Mouse (Mus musculus) heart, embryonic 16.5 days (tissue): ENCODE data around the gene Lgr4. TPM values are rescaled to one million over a fixed set of nuclear protein-coding genes. Genes with fewer than 3 reads are reported as not detected.
A peak's percentile ranks its signal among the peaks of the same experiment; 100 is the strongest.

Experiments
- ATAC-seq: fragments of 200-750 bp; cut with Nextera tagmentation; replicated peaks from 2 replicates; pipeline ENCODE4 v1.8.0; 2017; ENCODE audit warnings: moderate number of reproducible peaks; ENCODE audit not compliant: insufficient read depth, low FRiP score; ENCODE audit errors: extremely low read depth
- H3K27ac ChIP-seq: fragments of 300-500 bp; sonication (generic); 2 replicates; pipeline ENCODE4 v1.5.1; 2014; ENCODE audit warnings: mild to moderate bottlenecking, low read length, control low read depth, moderate library complexity
- H3K27me3 ChIP-seq: fragments of 300-500 bp; sonication (generic); 2 replicates; pipeline ENCODE4 v1.6.1; 2014; ENCODE audit warnings: low read length, mixed read lengths; ENCODE audit not compliant: control insufficient read depth, insufficient read depth
- H3K36me3 ChIP-seq: fragments of 300-500 bp; sonication (generic); 2 replicates; pipeline ENCODE4 v1.6.1; 2014; ENCODE audit not compliant: control insufficient read depth, insufficient read depth
- H3K4me1 ChIP-seq: fragments of 300-500 bp; sonication (generic); 2 replicates; pipeline ENCODE4 v1.6.1; 2014; ENCODE audit warnings: low read length, mixed read lengths; ENCODE audit not compliant: control insufficient read depth, insufficient read depth
- H3K4me2 ChIP-seq: fragments of 300-500 bp; sonication (generic); 2 replicates; pipeline ENCODE4 v1.6.1; 2014; ENCODE audit warnings: low read depth, mild to moderate bottlenecking, control low read depth, low read length
- H3K4me3 ChIP-seq: fragments of 300-500 bp; sonication (generic); 2 replicates; pipeline ENCODE4 v1.5.1; 2014; ENCODE audit warnings: mild to moderate bottlenecking, control low read depth, low read length
- H3K9ac ChIP-seq: fragments of 300-500 bp; sonication (generic); 2 replicates; pipeline ENCODE4 v1.6.1; 2014; ENCODE audit warnings: low read length, control low read depth
- H3K9me3 ChIP-seq: fragments of 300-500 bp; sonication (generic); replicated peaks from 2 replicates; pipeline ENCODE4 v1.6.1; 2016; ENCODE audit warnings: low read length; ENCODE audit not compliant: control insufficient read depth
- WGBS: fragments of 180-500 bp; shearing (Covaris S2); extraction: QIAGEN DNeasy Blood & Tissue Kit; methylation state at CpG from one replicate; pipeline ENCODE4 v1.1.7; 2014; 5-methylcytosine and 5-hydroxymethylcytosine counted together
- polyA plus RNA-seq: library from polyadenylated mRNA; unstranded; fragments of >200 nt; fragmentation: Nextera tagmentation; extraction: Ambion mirVana; gene quantifications from 2 replicates; pipeline ENCODE4 v1.2.1, GENCODE M21; 2015

Lgr4 gene
- polyA plus RNA-seq, 1 experiment from 2014 or later, result 11.8 TPM

DNA sequence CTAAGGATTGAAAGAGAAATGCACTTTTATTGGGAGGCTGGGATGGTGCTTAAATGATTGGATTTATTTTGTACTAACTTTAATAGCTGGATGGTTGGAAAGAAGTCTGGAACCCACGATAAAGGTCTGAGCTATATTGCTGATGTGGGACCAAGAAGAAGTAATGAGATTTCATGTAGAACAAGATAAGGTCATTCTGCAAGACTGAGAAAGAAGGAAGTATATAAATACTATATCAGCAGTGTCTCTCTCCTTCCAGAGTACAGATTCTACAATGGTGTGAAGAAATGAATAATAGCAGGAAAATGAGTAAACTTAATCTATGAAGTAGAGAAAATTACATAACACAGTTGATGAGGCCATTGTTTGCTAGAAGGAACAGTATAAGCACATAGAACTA lies 103.0 kb downstream of the Lgr4 start:
- 85% methylated on average over 1 of the region's 1 CpGs for WGBS
- Histone ChIP-seq H3K9ac (no peak overlapping the region), H3K4me2 (no peak overlapping the region), H3K4me1 (peaks cover 20% of the 10 kb centered on the region), H3K27me3 (no peaks in the 10 kb centered on the region), H3K9me3 (no peaks in the 10 kb centered on the region), H3K4me3 (no peak overlapping the region), H3K36me3 (0 out of 2 replicates have a peak, but pooled peaks cover 10% of the 10 kb centered on the region), H3K27ac (no peak overlapping the region)
- ATAC-seq, result no peak

GRCm38 (mm10) chr2:110036265-110036664 lies 118.8 kb downstream of the Lgr4 start:
- Histone ChIP-seq H3K27me3 (no peaks in the 10 kb centered on the region), H3K27ac (no peak overlapping the region), H3K4me2 (peak overlapping the region; percentile 14; the same call in 1 of the 2 replicates), H3K4me1 (peaks cover 16% of the 10 kb centered on the region), H3K9me3 (no peaks in the 10 kb centered on the region), H3K9ac (peak overlapping the region; percentile 4; the same call in 1 of the 2 replicates), H3K36me3 (peaks cover 12% of the 10 kb centered on the region), H3K4me3 (no peak overlapping the region)
- WGBS, result 35% methylated on average over 4 of the region's 4 CpGs
- no peak for ATAC-seq

- H3K4me3 ChIP-seq, result no peak overlapping the region
- H3K4me1 ChIP-seq, result peaks cover 16% of the 10 kb centered on the region
- peak overlapping the region; percentile 82 for H3K27ac ChIP-seq
- 47% methylated on average over 4 of the region's 4 CpGs for WGBS
- no peak; the same call in 1 of the 2 replicates for ATAC-seq
- peaks cover 12% of the 10 kb centered on the region for H3K36me3 ChIP-seq
- H3K4me2 ChIP-seq, result peak overlapping the region; percentile 41
- H3K9me3 ChIP-seq, result no peaks in the 10 kb centered on the region
- peak overlapping the region; percentile 54; the same call in 1 of the 2 replicates for H3K9ac ChIP-seq
- no peaks in the 10 kb centered on the region for H3K27me3 ChIP-seq
These were observed 119.2 kb downstream of the Lgr4 start for GRCm38 (mm10) chr2:110036665-110037064.

- Histone ChIP-seq H3K27ac (peak overlapping the region; percentile 82), H3K27me3 (no peaks in the 10 kb centered on the region), H3K4me3 (no peak overlapping the region), H3K9me3 (no peaks in the 10 kb centered on the region), H3K36me3 (peaks cover 12% of the 10 kb centered on the region), H3K4me2 (peak overlapping the region; percentile 41; the same call in 1 of the 2 replicates), H3K9ac (no peak overlapping the region), H3K4me1 (peaks cover 16% of the 10 kb centered on the region)
- ATAC-seq, result peak; percentile 73
- WGBS, result 41% methylated on average over 2 of the region's 2 CpGs
These were observed 119.8 kb downstream of the Lgr4 start for GRCm38 (mm10) chr2:110037221-110037620.

GRCm38 (mm10) chr2:110038341-110038740 lies 120.9 kb downstream of the Lgr4 start:
- WGBS, result 75% methylated on average over 5 of the region's 5 CpGs
- Histone ChIP-seq H3K4me1 (peaks cover 18% of the 10 kb centered on the region), H3K4me3 (no peak overlapping the region), H3K27me3 (no peaks in the 10 kb centered on the region), H3K27ac (peak overlapping the region; percentile 50), H3K36me3 (peaks cover 9% of the 10 kb centered on the region), H3K4me2 (no peak overlapping the region), H3K9ac (no peak overlapping the region), H3K9me3 (no peaks in the 10 kb centered on the region)
- ATAC-seq, result no peak

GRCm38 (mm10) chr2:110042861-110043760 lies 125.7 kb downstream of the Lgr4 start:
- Histone ChIP-seq H3K27me3 (no peaks in the 10 kb centered on the region), H3K4me3 (no peak overlapping the region), H3K9ac (no peak overlapping the region), H3K36me3 (no peaks in the 10 kb centered on the region), H3K4me1 (peaks cover 5% of the 10 kb centered on the region; the same call in 1 of the 2 replicates), H3K4me2 (no peak overlapping the region), H3K9me3 (no peaks in the 10 kb centered on the region), H3K27ac (peak overlapping the region; percentile 33; the same call in 1 of the 2 replicates)
- peak; percentile 69; the same call in 1 of the 2 replicates for ATAC-seq
- WGBS, result 43% methylated on average over 5 of the region's 5 CpGs

- no peaks in the 10 kb centered on the region for H3K36me3 ChIP-seq
- WGBS, result 67% methylated on average over 4 of the region's 4 CpGs
- no peak overlapping the region for H3K4me2 ChIP-seq
- H3K4me1 ChIP-seq, result 0 out of 2 replicates have a peak, but pooled peaks cover 2% of the 10 kb centered on the region
- no peaks in the 10 kb centered on the region for H3K27me3 ChIP-seq
- H3K9me3 ChIP-seq, result no peaks in the 10 kb centered on the region
- no peak overlapping the region for H3K4me3 ChIP-seq
- no peak for ATAC-seq
- H3K9ac ChIP-seq, result no peak overlapping the region
- no peak overlapping the region for H3K27ac ChIP-seq
These were observed 141.0 kb downstream of the Lgr4 start for GRCm38 (mm10) chr2:110058424-110058823.

GRCm38 (mm10) chr2:110063131-110063530 lies 145.7 kb downstream of the Lgr4 start:
- WGBS, result 80% methylated on average over 1 of the region's 1 CpGs

More at GRCm38 (mm10) chr2:110063131-110063530, 145.7 kb downstream of the Lgr4 start:
- no peak overlapping the region for H3K4me3 ChIP-seq
- 0 out of 2 replicates have a peak, but pooled peaks cover 2% of the 10 kb centered on the region for H3K4me1 ChIP-seq
- ATAC-seq, result no peak
- H3K9ac ChIP-seq, result no peak overlapping the region
- H3K9me3 ChIP-seq, result 0 out of 2 replicates have a peak, but pooled peaks cover 5% of the 10 kb centered on the region
- no peaks in the 10 kb centered on the region for H3K27me3 ChIP-seq
- no peaks in the 10 kb centered on the region for H3K36me3 ChIP-seq
- H3K27ac ChIP-seq, result no peak overlapping the region
- H3K4me2 ChIP-seq, result no peak overlapping the region
